Mouse (Mus musculus): ENCODE measurements around the gene B3gat3. TPM values are rescaled to one million over a fixed set of nuclear protein-coding genes. Genes with fewer than 3 reads are reported as not detected.
A peak's percentile ranks its signal among the peaks of the same experiment; 100 is the strongest.

The B3gat3 gene
- polyA plus RNA-seq, 1 experiment from 2014 or later, result 37.8 TPM

GRCm38 (mm10) chr19:8930117-8930516, 9.9 kb downstream of the B3gat3 start:
- no peaks in the 10 kb centered on the region for H3K27me3 ChIP-seq (ENCODE audit: insufficient read depth, low read length)
- no peak for TF ChIP-seq CTCF (IDR thresholded peaks at IDR 0.05; ENCODE audit: low read depth)
- ATAC-seq (ENCODE audit: insufficient read depth), result peak; percentile 28
- peak overlapping the region; percentile 79 for H3K9ac ChIP-seq
- peaks cover 53% of the 10 kb centered on the region for H3K36me3 ChIP-seq (ENCODE audit: insufficient read depth)
- H3K4me2 ChIP-seq, result peak overlapping the region; percentile 82
- no peaks in the 10 kb centered on the region for H3K9me3 ChIP-seq (ENCODE audit: low read depth, low read length)
- no peak for DNase-seq
- WGBS, result 3% methylated on average over 11 of the region's 11 CpGs
- peak overlapping the region; percentile 82; the same call in 1 of the 2 replicates for H3K27ac ChIP-seq (ENCODE audit: low read depth)
- no peaks in the 10 kb centered on the region for H3K4me1 ChIP-seq (ENCODE audit: insufficient read depth)
- peak overlapping the region; percentile 82 for H3K4me3 ChIP-seq (ENCODE audit: low read depth, low read length)

GRCm38 (mm10) chr19:8930771-8931170, 10.6 kb downstream of the B3gat3 start:
- Histone ChIP-seq H3K36me3 (ENCODE audit: insufficient read depth) (peaks cover 55% of the 10 kb centered on the region), H3K4me2 (peak overlapping the region; percentile 82), H3K27ac (ENCODE audit: low read depth) (no peak overlapping the region), H3K9ac (peak overlapping the region; percentile 79; the same call in 1 of the 2 replicates), H3K4me1 (ENCODE audit: insufficient read depth) (no peaks in the 10 kb centered on the region), H3K4me3 (ENCODE audit: low read depth, low read length) (peak overlapping the region; percentile 82), H3K27me3 (ENCODE audit: insufficient read depth, low read length) (no peaks in the 10 kb centered on the region), H3K9me3 (ENCODE audit: low read depth, low read length) (no peaks in the 10 kb centered on the region)
- ATAC-seq (ENCODE audit: insufficient read depth) (no peak), DNase-seq (no peak)
- 64% methylated on average over 7 of the region's 7 CpGs for WGBS
- TF ChIP-seq CTCF (IDR thresholded peaks at IDR 0.05; ENCODE audit: low read depth), result no peak

GRCm38 (mm10) chr19:8936736-8937135, 16.6 kb downstream of the B3gat3 start:
- Histone ChIP-seq H3K36me3 (ENCODE audit: insufficient read depth) (peaks cover 66% of the 10 kb centered on the region), H3K4me3 (ENCODE audit: low read depth, low read length) (no peak overlapping the region), H3K4me1 (ENCODE audit: insufficient read depth) (no peaks in the 10 kb centered on the region), H3K9ac (no peak overlapping the region), H3K4me2 (no peak overlapping the region), H3K27me3 (ENCODE audit: insufficient read depth, low read length) (no peaks in the 10 kb centered on the region), H3K9me3 (ENCODE audit: low read depth, low read length) (no peaks in the 10 kb centered on the region), H3K27ac (ENCODE audit: low read depth) (no peak overlapping the region)
- ATAC-seq (ENCODE audit: insufficient read depth) (no peak), DNase-seq (no peak)
- TF ChIP-seq CTCF (IDR thresholded peaks at IDR 0.05; ENCODE audit: low read depth), result no peak
- WGBS, result 80% methylated on average over 2 of the region's 2 CpGs

- Histone ChIP-seq H3K9ac (peak overlapping the region; percentile 58; the same call in 1 of the 2 replicates), H3K4me1 (ENCODE audit: insufficient read depth) (peaks cover 15% of the 10 kb centered on the region), H3K4me2 (peak overlapping the region; percentile 82), H3K36me3 (ENCODE audit: insufficient read depth) (peaks cover 60% of the 10 kb centered on the region), H3K27ac (ENCODE audit: low read depth) (no peak overlapping the region), H3K9me3 (ENCODE audit: low read depth, low read length) (no peaks in the 10 kb centered on the region), H3K27me3 (ENCODE audit: insufficient read depth, low read length) (no peaks in the 10 kb centered on the region), H3K4me3 (ENCODE audit: low read depth, low read length) (no peak overlapping the region)
- DNase-seq (no peak), ATAC-seq (ENCODE audit: insufficient read depth) (no peak)
- no peak for TF ChIP-seq CTCF (IDR thresholded peaks at IDR 0.05; ENCODE audit: low read depth)
- 74% methylated on average over 15 of the region's 15 CpGs for WGBS
These were observed 20.5 kb downstream of the B3gat3 start for GRCm38 (mm10) chr19:8940526-8941133.

GRCm38 (mm10) chr19:8941136-8941514, 21.0 kb downstream of the B3gat3 start:
- H3K36me3 ChIP-seq (ENCODE audit: insufficient read depth), result peaks cover 62% of the 10 kb centered on the region
- DNase-seq (no peak), ATAC-seq (ENCODE audit: insufficient read depth) (peak; percentile 34; the same call in 1 of the 2 replicates)
- peak overlapping the region; percentile 82 for H3K4me2 ChIP-seq
- 34% methylated on average over 10 of the region's 10 CpGs for WGBS
- peak overlapping the region; percentile 58 for H3K9ac ChIP-seq
- TF ChIP-seq CTCF (IDR thresholded peaks at IDR 0.05; ENCODE audit: low read depth), result no peak
- no peaks in the 10 kb centered on the region for H3K27me3 ChIP-seq (ENCODE audit: insufficient read depth, low read length)
- peaks cover 15% of the 10 kb centered on the region for H3K4me1 ChIP-seq (ENCODE audit: insufficient read depth)
- H3K4me3 ChIP-seq (ENCODE audit: low read depth, low read length), result peak overlapping the region; percentile 96
- no peaks in the 10 kb centered on the region for H3K9me3 ChIP-seq (ENCODE audit: low read depth, low read length)
- peak overlapping the region; percentile 82 for H3K27ac ChIP-seq (ENCODE audit: low read depth)

- H3K4me1 ChIP-seq (ENCODE audit: insufficient read depth), result peaks cover 15% of the 10 kb centered on the region
- peak within 1 kb of the TSS; percentile 96 for H3K4me3 ChIP-seq (ENCODE audit: low read depth, low read length)
- H3K9me3 ChIP-seq (ENCODE audit: low read depth, low read length), result no peaks in the 10 kb centered on the region
- WGBS, result under 1% methylated on average over 64 of the region's 64 CpGs
- peaks cover 62% of the 10 kb centered on the region for H3K36me3 ChIP-seq (ENCODE audit: insufficient read depth)
- peak within 1 kb of the TSS; percentile 99 for H3K9ac ChIP-seq
- peak; percentile 95 for ATAC-seq (ENCODE audit: insufficient read depth)
- H3K27ac ChIP-seq (ENCODE audit: low read depth), result peak within 1 kb of the TSS; percentile 99
- H3K27me3 ChIP-seq (ENCODE audit: insufficient read depth, low read length), result no peaks in the 10 kb centered on the region
- peak; percentile 99 for DNase-seq
- 0 out of 2 replicates have a peak, but pooled peaks have one; percentile 14 for TF ChIP-seq CTCF (IDR thresholded peaks at IDR 0.05; ENCODE audit: low read depth)
- peak within 1 kb of the TSS; percentile 82 for H3K4me2 ChIP-seq
These were observed 21.5 kb downstream of the B3gat3 start, which contains the start of gene Mta2 for GRCm38 (mm10) chr19:8941515-8942217. Gene Mta2 (plus strand): TSS chr19:8941875.
